Mouse (Mus musculus): Measurements from ENCODE around the gene Alox15.
A peak's percentile ranks its signal among the peaks of the same experiment; 100 is the strongest.
"Not testable (repeated sequence)": the region's sequence is repeated elsewhere in the genome, so short reads cannot be mapped to it uniquely, and the experiment has no call there.

Gene Alox15

DNA sequence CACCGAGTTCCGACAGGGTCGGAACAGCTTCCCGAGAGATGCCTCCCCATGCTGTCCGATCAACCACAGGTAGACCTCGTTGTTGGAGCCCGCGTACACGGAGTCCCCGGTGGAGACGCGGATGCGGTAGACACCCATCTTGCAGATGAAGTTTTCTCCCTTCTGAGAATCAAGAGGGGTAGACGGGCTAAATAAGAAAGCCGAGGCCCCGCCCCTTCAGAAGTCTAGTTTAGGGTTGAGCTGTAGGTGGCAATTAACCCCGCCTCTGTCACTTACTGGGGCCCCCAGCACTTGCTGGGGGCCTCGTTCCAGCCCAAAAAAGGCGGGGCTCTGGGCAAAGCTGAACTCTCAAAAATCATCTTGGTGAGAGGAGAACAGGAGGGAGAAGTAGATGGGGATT lies at the start of gene Alox15:
Gene Alox15 (minus strand): TSS at position 164 of the 400 bp plus-strand sequence.
- DNase-seq: no peak

DNA sequence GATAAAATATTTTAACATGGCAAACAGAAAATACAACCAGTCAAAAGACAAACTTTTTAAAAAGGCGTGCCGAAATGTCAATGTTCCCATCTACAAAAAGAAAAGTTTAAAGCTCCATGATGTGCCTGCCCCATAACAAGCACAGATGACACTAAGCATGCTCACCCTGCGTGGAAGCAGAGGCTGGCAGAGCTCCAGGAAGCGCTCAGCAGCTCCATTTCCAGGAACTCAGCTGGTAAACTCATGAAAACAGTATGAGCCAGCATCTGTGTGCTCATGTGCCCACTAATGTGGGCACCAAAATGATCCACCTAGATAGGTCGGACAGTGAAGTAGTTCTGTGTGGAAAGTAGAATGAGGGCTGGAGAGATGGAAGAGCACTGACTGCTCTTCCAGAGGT lies 37.6 kb upstream of the Alox15 start:
- no peak for DNase-seq

DNA sequence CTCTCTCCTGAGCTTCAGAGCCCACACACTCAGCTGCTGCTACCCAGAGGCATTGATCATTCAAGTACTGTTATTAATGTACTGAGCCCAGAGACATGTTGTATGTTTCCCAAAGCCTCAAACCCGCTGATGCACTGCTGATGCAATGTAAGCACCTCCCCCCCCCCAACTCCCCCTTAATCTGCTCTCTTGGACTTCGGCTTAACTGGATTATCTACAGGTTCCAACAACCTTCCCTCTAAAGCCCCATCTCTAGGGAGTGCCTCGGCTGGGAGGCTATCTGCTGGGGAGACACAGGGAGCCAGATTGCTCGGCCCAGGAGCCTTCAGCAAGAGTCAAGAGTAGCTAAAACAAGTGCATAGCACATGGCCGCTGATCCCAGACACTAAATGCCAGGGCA lies 35.6 kb upstream of the Alox15 start:
- DNase-seq: peak; percentile 22

DNA sequence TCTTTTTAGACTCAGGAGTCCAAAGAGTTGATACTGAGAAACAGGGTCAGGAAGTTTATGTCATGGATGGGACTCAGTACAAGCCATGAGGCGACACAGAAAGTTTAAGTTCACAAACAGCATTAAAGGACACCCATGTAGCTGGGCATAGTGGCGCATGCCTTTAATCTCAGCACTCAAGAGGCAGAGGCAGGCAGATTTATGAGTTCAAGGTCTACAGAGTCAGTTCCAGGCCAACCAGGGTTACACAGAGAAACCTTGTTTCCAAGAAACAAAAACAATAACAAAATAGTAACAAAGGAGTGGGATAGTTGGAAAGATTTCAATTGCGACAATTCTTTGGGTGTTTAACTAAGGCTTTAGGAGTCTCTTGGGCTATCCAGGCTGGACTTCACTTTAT lies 32.3 kb upstream of the Alox15 start:
- DNase-seq: peak; percentile 17

DNA sequence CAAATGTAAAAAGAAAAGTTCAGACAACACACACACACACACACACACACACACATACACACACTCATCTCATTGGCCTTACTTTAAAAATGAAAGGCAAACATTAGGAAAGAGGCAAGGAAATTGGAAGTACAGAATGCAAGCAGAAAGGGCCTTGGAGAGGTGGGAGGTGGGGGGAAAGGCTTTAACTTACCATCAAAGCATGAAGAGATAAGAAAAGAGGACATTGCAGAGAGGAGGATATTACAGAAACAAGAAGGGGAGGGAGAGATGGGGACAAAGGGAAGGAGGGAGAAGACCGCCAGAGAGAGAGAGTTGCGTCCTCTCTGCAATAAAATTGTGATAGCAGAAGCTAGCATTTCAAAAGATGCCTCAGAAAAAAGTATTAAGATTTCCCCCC lies 29.5 kb upstream of the Alox15 start:
- no peak for DNase-seq

DNA sequence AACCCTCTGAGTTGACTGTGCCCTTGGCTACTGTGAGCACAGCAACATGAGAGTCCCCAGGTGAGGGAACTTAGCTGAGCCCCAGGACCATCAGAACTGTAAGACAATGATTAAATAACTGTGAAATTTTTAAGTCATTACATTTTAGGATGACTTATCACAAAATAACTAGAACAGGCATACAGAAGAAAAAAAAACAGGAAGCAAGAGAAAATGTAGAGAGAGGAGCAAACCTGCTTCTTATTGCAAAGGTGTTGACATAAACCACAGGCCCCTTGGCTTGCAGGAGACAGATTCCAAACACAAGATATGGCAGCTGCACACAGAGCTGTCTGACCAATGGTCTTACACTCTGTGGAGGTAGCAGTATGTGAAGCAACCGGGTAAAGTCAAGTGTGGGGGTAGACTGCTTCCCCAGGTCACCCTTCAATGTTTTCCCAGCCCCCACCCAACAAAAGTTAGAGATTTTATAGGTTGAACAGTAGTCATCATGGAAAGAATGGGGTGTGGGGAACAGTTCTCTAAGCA lies 28.7 kb upstream of the Alox15 start:
- DNase-seq: no peak

DNA sequence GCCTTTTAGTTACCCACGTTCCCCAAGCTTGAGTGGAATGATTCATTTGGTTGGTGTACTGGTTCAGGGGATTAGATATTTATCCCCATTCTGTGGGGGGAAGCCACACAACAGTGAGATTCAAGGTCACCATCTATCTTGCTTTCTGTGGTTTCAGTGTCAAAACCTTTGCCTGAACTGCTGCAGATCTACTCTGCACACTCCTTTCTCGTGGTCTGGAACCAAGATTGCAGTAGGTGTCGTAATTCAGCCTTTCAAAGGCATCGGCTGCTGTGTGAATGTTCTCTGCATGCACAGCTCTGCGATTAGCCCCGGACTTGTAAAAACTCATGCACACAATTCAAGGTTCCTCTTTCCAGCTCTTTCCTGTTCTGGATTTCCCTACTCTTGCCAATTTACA lies 24.2 kb upstream of the Alox15 start:
- no peak for DNase-seq

DNA sequence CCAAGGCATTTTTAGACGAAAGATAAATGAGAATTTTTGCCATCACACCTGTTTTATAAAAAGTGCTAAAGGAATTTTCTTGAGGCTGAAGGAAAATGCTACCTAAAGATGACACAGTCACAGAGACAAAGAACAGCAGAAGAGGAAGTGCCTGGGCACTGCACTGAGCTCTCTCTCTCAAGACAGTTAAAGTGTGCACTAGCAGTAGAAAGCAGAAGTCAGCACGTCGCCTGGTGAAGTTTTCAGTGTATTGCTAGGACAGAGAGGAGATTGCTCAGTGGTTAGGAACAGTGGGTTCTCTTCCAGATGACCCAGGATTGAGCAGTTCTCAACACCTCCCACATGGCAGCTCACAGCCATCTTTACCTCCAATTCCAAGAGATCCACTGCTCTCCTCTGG lies 22.5 kb upstream of the Alox15 start:
- no peak for DNase-seq

DNA sequence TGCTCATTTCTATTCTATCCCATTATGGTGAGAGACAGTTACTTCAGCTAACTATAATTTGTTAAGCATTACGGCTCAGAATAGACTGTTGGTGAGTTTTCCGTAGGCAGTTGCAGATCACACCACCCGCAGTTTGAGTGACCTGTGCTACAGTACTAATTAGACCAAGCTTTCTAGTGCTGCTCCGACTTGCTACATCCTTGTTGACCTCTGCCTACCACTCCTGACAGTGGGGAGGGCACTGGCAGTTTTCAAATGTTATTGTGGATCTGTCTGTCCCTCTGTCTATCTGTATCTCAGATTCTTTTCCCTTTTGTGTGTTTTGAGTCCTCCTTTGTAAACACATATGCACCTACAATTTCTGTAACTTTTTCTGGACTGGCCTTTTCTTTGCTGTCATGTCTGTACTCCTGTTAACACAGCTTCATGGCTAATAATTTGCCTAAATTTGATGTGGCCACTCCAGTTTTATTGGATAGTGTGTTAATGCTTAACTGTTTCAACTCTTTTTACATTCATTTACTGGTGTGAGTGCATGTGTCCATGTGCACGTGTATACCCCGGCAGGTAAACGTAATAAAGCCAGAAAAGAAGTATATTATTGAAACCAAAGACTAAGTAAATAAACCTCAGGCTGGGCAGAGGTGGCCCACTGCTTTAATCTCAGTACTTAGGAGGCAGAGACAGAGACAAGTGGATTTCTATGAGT lies 21.2 kb upstream of the Alox15 start:
- DNase-seq: no peak

DNA sequence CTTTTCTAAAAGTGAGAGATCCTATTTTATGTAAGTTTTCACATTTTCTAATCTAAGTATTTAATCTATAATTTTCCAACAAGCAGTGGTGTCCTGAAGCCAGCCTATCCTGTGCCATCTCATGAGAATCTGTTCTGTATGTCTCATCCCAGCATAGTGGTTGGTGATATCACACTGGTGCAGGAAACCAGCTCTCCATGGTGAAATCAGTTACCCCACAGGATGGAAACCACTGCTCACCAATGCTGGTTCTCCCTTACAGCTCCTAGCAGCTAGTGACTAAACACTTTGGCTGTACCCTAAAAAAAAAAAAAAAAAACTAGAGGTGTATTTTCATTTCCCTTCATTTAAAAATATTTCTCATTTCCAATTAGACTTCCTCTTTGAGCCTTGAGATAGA lies 20.6 kb upstream of the Alox15 start:
- DNase-seq: no peak

DNA sequence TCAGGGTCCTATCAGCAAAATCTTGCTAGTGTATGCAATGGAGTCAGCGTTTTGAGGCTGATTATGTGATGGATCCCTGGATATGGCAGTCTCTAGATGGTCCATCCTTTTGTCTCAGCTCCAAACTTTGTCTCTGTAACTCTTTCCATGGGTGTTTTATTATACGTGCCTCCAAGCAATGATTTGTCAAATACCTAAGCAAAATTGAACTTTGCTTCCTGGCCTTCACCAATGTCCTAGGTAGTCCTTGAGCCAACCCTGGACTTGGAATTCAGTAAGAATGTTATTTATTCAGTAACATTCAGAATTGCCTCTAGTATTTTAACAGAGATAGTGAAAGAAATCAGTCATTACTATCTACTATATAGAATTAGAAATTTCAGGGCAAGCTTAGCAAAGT lies 16.8 kb upstream of the Alox15 start:
- DNase-seq: not testable (repeated sequence)

DNA sequence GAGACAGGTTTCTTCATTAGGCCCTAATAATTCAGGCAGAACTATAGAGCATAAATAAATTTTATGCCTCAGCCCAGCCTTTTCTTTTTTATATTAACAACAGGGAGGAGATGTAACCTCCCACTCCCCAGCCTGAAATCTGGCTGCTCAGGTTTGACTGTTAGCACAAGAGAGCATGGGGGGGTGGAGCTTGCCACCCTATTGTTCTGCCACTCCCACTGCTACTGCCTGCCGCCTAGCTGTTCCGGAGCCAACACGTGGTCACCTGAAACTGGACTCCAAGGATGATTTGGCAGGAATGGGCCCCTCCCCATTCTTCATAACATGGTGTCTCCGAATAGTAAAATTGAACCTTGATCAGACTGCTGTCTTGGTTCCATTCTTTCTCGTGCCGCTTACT lies 15.9 kb upstream of the Alox15 start:
- DNase-seq: not testable (repeated sequence)

DNA sequence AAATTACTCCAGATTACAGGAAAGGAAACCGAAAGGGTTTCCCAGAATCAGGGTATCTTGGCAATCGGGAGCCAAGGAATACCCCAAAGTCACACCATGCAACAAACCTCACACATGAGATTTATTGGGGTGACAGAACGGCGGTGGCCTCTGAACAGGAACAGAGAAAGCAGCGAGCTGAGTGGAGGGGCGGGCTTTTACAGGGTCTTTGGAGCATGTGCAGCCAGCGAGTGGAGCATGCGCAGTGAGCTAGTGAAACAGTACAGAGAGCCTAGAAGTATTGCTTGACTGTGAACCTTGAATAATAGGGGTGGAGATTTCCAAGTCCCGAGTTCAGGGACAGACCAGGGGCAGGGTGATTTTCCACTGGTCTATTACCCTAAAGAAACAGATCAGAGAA lies 3.2 kb downstream of the Alox15 start:
- DNase-seq: no peak

DNA sequence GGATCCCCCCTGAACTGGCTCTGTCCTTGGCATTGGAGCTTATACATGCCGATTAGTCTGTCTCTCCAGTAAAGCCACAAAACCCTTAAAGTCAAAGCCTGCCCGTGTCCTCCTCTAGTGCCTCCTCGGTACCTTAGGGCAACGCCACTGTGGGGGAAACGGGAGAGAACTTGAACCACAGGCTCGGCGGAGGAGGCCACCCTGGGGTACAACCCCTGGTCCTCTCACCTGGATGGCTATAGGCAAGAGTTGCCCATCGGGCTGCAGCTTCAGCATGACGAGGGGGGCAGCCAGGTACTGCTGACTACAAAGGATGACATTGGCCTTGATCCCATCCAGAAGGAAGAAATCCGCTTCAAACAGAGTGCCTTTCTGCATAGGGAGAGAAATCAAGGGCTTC lies 4.0 kb downstream of the Alox15 start:
- no peak for DNase-seq

DNA sequence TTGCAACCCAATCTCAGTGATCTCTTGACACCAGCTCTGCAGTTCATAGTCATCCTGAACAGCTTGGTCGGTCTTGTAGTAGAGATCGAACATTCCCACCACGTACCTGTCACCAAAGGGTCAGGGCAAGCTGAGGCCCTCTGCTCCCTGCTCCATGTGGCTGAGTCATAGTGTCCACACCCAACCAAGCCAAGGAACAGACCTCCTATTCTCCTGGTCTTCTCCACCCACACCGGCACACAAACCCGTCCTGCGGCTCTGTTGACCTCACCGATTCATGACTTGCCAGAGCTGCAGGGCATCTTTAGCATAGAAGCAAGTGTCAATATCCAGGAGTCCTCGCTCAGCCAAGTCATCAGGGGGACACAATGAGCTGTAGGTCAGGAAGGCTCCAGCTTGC lies 6.3 kb downstream of the Alox15 start:
- DNase-seq: no peak

DNA sequence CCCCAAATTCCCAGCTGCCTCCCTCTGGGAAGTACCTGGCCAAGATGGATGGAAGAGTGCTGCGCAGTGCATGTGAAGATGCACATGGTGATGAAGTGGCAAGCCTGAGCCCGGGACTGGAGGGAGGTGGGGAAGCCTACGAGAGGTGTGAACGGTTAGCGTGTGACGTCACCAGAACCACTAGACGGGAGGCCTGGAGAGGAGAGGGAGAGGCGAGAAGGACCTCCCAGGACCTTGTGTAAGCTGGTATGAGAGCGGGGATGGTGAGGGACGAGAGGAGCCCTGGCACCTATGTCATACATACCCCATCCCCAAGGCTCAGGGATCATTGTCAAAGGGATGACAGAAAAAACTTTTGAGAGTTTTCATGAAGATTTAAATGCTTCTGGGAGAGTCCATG lies 6.8 kb downstream of the Alox15 start:
- no peak for DNase-seq

DNA sequence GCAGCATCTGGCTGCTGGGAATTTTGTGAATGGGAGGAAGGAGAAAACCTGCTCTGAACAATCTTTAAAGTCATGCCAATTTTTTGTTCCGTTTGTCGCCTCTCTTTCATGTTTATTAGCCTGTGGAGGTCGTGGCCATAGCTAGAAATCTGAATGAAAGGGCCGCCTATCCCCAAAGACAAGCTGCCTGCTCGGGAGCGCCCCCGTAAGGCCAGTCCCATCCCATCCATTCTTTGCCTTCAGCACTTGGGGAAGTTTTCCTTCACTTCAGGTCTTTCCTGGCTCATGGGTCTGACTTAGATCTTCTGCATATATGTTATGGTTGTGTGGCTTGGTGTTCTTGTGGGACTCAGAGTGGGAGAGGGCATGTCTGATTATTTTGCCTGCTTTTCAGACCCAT lies 12.3 kb downstream of the Alox15 start:
- DNase-seq: no peak

DNA sequence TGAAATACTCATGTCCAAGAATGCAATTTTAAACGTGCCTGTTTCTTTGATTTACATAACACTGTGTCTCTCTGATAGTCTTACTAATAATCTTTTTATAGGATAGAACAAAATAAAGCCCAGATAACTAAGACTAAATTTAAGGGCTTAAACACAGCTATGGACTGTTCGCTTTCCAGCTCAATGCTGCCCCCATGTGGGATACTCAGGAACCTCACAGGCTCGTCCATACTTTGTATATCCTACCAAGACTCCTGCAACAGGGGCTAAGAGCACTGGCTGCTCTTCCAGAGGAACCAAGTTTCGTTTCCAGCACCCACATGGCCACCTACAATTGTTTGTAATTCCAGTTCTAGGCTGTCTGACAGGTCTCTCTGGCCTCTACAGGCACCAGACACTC lies 17.4 kb downstream of the Alox15 start:
- DNase-seq: peak; percentile 70

DNA sequence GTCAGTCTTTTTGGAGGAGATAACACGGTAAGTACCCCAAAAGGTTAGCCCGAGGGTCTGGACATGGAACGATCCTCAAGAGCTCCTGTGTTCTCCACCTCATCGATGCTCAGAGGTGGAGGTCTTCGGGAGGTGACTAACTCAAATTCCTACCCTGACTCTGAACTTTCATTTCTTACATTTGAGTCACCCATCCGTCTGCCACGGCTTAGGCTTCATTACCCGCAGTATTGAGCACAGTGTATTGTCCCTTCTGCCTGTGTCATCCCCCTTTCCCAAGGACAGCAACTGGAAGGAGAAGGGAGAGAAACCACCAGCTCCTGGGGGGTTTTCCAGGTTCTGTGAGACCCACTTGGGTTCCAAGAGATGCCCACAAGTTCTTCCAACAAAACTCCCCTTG lies 27.1 kb downstream of the Alox15 start:
- DNase-seq: no peak

DNA sequence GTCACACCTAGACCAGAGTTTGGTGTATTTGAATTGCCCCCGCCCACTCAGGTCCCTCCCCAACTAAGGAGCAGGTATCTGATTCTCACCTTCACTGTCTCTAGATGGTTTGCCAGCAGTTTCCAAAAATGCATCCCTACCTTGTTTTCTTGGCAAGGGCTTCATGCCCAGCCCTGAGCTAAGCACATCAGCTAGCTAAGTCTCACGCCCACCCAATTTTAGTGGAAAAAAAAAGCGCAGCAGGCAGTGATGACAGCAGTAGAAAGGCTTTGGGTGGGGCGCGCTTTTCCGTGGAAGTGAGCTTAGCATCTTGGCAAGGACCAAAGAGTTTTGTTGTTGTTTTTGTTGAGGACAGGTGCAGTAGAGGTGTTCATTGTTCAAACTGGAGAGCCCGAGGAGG lies 29.3 kb downstream of the Alox15 start, which contains the start of gene Alox12e:
Gene Alox12e (minus strand): TSS at position 101 of the 400 bp plus-strand sequence.
- DNase-seq: no peak

DNA sequence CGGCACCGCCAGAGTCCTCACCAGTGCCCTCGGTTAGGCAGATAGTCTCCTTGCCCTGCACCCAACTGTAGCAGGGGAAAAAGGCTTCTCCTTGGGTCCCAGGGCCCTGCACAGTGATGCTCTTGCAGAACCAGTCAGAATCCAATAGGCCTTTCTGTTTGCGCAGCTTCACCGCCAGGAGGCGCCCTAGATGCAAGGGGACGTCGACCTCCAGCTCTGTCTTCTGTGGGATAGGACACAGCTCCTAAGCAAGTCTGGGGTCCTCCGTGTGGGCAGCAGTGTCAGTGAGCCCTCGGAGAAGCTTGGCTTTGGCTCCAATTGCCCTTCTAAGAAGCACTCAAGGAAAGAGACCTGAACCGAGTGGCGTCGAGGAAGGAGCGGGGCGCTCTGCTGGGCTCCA lies 30.2 kb downstream of the Alox15 start:
- DNase-seq: peak; percentile 30

DNA sequence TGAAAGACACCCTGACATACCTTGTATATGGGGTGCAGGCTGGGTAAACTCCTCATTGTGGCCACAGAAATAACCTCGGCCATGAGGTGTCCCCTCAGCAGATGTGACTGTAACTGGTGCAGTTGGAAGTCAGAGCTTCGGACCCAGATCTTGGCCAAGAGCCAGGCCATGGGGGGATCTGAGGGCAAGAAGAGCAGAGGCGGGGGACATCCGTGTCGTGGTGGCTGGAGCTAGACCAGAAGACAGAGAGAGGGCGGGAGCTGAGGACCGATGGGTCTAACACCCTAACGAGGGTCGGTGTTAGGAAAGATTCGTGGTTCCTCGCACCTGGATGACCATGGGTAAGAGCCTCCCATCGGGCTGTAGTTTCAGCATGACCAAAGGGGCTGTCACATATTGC lies 32.2 kb downstream of the Alox15 start:
- DNase-seq: no peak

DNA sequence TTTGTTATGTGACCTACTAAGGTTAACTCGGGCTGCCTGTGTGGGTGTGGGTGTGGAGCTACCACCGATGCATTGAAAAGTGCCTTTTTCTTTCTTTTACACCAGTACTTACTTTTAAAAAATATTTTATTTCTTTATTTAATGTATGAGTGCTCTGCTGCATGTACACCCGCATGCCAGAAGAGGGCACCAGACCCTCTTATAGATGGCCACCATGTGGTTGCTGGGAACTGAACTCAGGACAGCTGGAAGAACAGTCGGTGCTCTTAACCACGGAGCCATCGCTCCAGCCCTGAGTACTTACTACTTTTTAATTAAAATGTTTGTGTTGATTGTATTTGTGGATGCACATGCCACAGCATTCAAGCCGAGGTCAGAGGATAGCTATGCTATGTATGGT lies 38.0 kb downstream of the Alox15 start:
- peak; percentile 18 for DNase-seq

DNA sequence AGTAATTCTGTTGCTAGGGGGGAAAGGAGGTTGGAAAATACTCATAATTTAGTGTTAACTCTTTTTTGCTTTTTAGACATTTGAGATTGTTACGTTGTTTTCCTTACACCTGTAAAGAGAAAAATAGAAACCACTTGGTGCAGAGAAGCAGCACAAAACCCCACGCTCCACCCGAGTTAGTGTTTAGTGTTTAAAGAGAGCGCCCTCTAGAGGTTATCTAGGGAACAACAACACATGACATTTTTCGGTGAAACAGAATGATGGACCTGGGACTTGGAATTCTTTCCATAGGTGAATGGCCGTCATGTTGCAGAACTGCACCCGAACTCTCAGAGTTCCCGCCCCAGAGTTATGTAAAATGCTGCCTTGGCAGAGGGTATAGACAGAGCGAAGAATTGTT lies 42.5 kb downstream of the Alox15 start:
- DNase-seq: peak; percentile 66

DNA sequence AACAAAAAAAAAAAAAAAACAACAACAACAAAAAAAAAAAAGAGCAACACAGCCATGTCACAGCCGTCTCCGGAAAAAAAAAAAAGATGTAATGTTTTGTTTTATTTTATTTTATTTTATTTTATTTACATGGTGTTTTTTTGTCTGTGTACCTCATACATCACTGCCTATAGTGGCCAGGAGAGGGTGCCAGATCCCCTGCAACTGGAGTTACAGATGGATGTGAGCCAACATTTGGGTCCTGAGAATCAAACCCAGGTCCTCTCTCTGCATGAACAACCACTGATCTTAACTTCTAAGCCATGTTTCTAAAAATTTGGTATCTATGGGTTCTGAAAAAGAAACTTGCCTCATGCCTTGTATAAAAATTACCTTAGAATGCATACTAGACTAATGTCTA lies 43.5 kb downstream of the Alox15 start:
- DNase-seq: no peak
